Mouse (Mus musculus): ENCODE measurements at regions not wholly inside any gene's neighbourhood (a gene's known extent, or its start where the extent isn't known, plus 50 kb on each side); places are given as distances from the start of the nearest gene placed in this dataset.

DNA sequence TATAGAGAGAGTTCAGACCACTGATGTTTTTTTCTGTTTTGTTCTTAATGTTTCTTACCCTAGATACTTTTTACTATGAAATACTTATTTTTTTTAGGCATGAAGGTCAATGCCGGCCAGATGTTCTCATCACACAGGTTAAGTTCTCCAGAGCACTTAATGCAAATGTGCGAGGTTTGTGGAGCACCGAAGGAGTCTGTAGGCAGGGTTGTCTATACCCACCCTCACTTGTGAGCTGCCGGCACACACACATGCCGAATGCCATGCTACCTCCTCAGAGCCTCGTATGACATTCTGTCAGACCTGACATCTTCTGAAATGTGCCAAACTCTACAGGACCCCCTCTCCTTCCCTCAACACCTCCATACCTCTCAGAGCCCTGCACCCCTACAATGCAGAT, 80.5 kb upstream of the Ccn6 start:
- WGBS: 86% methylated on average over 6 of the region's 6 CpGs
- Histone ChIP-seq H3K4me1 (peaks cover 32% of the 10 kb centered on the region), H3K36me3 (replicated peaks) (no peaks in the 10 kb centered on the region), H3K9me3 (no peaks in the 10 kb centered on the region), H3K27me3 (replicated peaks; ENCODE audit: low read depth, poor library complexity, severe bottlenecking) (no peaks in the 10 kb centered on the region), H3K27ac (replicated peaks) (peak overlapping the region; percentile 54), H3K4me3 (no peak overlapping the region)
- no peak for DNase-seq (ENCODE audit: low spot score)

GRCm38 (mm10) chr10:39242398-39242797, 78.8 kb upstream of the Ccn6 start:
- Histone ChIP-seq H3K4me3 (no peak overlapping the region), H3K27me3 (replicated peaks; ENCODE audit: low read depth, poor library complexity, severe bottlenecking) (no peaks in the 10 kb centered on the region), H3K9me3 (no peaks in the 10 kb centered on the region), H3K4me1 (peaks cover 32% of the 10 kb centered on the region), H3K36me3 (replicated peaks) (no peaks in the 10 kb centered on the region), H3K27ac (replicated peaks) (no peak overlapping the region)
- 89% methylated on average over 5 of the region's 5 CpGs for WGBS
- DNase-seq (ENCODE audit: low spot score): no peak

- no peak overlapping the region for H3K4me3 ChIP-seq
- no peaks in the 10 kb centered on the region for H3K27me3 ChIP-seq (replicated peaks; ENCODE audit: low read depth, poor library complexity, severe bottlenecking)
- 90% methylated on average over 6 of the region's 6 CpGs for WGBS
- H3K4me1 ChIP-seq: peaks cover 31% of the 10 kb centered on the region
- no peaks in the 10 kb centered on the region for H3K9me3 ChIP-seq
- H3K36me3 ChIP-seq (replicated peaks): no peaks in the 10 kb centered on the region
- no peak overlapping the region for H3K27ac ChIP-seq (replicated peaks)
- DNase-seq (ENCODE audit: low spot score): no peak
Measured at GRCm38 (mm10) chr10:39241922-39242321, 78.3 kb upstream of the Ccn6 start.

DNA sequence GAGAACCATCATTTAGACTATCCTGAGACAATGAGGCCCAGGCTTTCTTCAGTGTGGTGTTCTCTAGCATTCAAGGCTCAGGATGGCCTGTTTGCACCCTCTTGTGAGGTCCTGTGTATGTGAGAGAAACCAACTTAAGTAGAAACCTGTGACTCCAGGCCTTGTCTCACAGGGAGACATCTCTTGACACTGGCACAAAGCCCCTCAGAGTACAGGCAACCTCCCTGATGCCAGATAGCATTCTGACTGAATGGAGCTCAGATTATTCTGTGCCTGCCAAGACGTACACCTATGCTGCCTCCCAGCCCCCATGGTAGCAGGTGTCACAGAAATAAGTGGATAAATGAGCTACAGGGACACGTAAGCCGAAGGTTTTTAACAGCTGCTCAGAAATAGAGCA, 77.9 kb upstream of the Ccn6 start:
- Histone ChIP-seq H3K36me3 (replicated peaks) (no peaks in the 10 kb centered on the region), H3K27ac (replicated peaks) (no peak overlapping the region), H3K27me3 (replicated peaks; ENCODE audit: low read depth, poor library complexity, severe bottlenecking) (no peaks in the 10 kb centered on the region), H3K4me1 (peaks cover 27% of the 10 kb centered on the region), H3K9me3 (no peaks in the 10 kb centered on the region), H3K4me3 (no peak overlapping the region)
- WGBS: 83% methylated on average over 3 of the region's 3 CpGs
- DNase-seq (ENCODE audit: low spot score): no peak

DNA sequence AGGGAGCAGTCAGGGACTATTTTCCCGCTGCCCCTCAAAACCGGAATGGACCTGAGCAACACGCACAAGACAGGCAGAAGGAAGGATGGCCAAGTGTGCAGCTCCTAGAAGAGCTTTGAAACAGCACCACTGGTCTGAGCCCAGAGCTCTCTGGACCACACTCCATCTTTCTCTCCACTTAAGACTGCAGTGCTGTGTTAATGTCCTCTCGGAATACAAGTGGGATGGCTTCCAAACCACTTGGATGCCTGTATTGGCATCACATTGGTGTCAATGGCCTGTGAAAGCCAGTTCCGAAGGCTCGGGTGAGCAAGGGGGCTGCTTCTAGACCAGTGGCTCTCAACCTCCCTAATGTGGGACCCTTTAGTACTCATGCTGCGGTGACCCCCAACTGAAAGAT, 77.4 kb upstream of the Ccn6 start:
- no peak for DNase-seq (ENCODE audit: low spot score)
- Histone ChIP-seq H3K27ac (replicated peaks) (no peak overlapping the region), H3K36me3 (replicated peaks) (no peaks in the 10 kb centered on the region), H3K4me1 (peaks cover 25% of the 10 kb centered on the region), H3K27me3 (replicated peaks; ENCODE audit: low read depth, poor library complexity, severe bottlenecking) (no peaks in the 10 kb centered on the region), H3K4me3 (no peak overlapping the region), H3K9me3 (no peaks in the 10 kb centered on the region)
- 92% methylated on average over 7 of the region's 7 CpGs for WGBS

DNA sequence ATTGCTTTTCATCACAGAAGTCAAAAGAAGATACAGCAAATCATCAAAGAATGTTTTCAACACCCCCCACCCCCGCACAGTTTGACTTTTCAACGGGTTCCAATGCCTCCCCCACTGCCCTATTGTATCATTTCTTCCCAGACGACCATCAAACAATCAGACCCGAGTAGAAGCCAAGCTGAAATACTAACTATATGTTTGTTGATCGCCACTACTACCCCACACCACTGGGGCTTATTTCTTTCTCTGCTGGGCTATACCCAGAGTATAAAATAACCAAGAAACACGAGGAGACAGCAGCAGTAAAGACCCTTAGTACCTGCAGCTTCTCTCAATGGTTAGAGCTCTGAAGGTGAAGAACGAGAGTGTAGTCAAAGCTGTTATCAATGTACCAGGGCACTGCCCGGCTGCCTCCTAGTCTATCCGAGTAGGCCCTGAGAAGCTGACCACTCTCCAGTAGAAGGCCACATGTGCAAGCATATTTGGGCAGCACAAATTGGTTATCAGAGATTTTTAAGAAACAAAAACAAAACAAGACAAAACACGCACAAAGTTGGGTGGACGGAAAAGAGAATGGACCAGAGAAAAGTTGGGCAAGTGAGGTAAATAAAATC, 76.7 kb upstream of the Ccn6 start:
- DNase-seq (ENCODE audit: low spot score): no peak
- H3K27me3 ChIP-seq (replicated peaks; ENCODE audit: low read depth, poor library complexity, severe bottlenecking): no peaks in the 10 kb centered on the region
- H3K27ac ChIP-seq (replicated peaks): peak overlapping the region; percentile 81
- peak overlapping the region; percentile 27; the same call in 1 of the 2 replicates for H3K4me3 ChIP-seq
- WGBS: 45% methylated on average over 11 of the region's 11 CpGs
- H3K9me3 ChIP-seq: no peaks in the 10 kb centered on the region
- H3K4me1 ChIP-seq: peaks cover 25% of the 10 kb centered on the region
- no peaks in the 10 kb centered on the region for H3K36me3 ChIP-seq (replicated peaks)

DNA sequence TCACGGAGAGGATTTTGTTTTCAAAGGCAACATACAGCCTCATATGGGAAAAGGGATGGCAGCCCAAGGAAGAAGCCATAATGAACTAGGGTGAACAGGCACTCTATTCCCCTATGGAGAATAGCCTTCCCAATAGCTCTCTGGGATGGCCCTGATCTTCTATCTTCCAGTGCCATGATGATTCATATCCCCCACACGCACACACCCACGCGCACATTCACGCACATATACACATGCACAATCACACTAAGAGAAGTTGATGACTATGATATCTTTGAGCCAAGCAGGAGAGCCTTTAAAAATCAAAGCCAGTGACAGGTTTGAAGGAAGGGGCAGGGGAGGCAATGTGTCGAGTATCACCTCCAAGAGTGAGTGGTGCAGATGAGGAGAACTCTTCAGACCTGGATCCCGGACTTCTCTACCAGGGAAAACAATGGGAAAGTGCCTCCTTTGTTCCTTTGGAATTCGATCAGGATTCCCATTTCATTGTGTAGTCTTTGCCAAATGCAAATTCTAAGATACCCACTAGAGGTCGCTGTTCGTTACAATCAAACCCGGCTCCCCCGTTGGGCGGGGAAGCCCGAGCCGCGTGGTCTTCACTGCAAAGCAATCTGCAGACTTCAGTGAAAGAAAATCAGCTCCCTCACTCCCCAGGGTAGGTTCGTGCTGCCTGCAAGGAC, 76.0 kb upstream of the Ccn6 start:
- Histone ChIP-seq H3K27ac (replicated peaks) (peak overlapping the region; percentile 81), H3K36me3 (replicated peaks) (no peaks in the 10 kb centered on the region), H3K4me3 (peak overlapping the region; percentile 27; the same call in 1 of the 2 replicates), H3K9me3 (no peaks in the 10 kb centered on the region), H3K27me3 (replicated peaks; ENCODE audit: low read depth, poor library complexity, severe bottlenecking) (no peaks in the 10 kb centered on the region), H3K4me1 (peaks cover 20% of the 10 kb centered on the region)
- peak; percentile 85 for DNase-seq (ENCODE audit: low spot score)
- 19% methylated on average over 17 of the region's 17 CpGs for WGBS

GRCm38 (mm10) chr10:39238596-39238995, 75.0 kb upstream of the Ccn6 start:
- no peak overlapping the region for H3K27ac ChIP-seq (replicated peaks)

DNA sequence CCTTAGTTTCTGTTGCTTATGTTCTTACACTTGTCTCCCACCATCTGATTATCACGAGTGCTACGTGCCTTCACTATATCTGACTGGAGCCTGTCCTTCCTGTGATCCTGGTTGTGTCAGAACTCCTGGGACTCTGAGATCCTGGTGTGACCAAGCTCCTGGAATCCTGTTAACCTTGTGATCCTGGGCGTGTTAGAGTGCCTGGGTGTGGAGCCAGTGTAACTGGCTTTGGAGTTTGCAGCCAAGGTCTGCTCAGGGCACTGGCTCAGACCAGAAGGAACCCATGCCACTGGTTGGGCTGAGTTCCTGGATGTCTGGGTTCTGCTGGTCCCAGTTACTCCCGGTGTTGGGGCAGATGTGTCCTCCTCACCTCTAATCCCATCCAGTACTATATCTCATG, 74.0 kb upstream of the Ccn6 start:
- peaks cover 12% of the 10 kb centered on the region for H3K4me1 ChIP-seq
- H3K36me3 ChIP-seq (replicated peaks): no peaks in the 10 kb centered on the region
- H3K9me3 ChIP-seq: no peaks in the 10 kb centered on the region
- no peak overlapping the region for H3K27ac ChIP-seq (replicated peaks)
- no peaks in the 10 kb centered on the region for H3K27me3 ChIP-seq (replicated peaks; ENCODE audit: low read depth, poor library complexity, severe bottlenecking)
- H3K4me3 ChIP-seq: no peak overlapping the region
- WGBS: 85% methylated on average over 4 of the region's 4 CpGs
- no peak for DNase-seq (ENCODE audit: low spot score)

More at GRCm38 (mm10) chr10:39238596-39238995, 75.0 kb upstream of the Ccn6 start:
- Histone ChIP-seq H3K9me3 (no peaks in the 10 kb centered on the region), H3K27me3 (replicated peaks; ENCODE audit: low read depth, poor library complexity, severe bottlenecking) (no peaks in the 10 kb centered on the region), H3K4me3 (no peak overlapping the region), H3K4me1 (peaks cover 13% of the 10 kb centered on the region), H3K36me3 (replicated peaks) (no peaks in the 10 kb centered on the region)
- DNase-seq (ENCODE audit: low spot score): no peak
- WGBS: 82% methylated on average over 10 of the region's 10 CpGs

DNA sequence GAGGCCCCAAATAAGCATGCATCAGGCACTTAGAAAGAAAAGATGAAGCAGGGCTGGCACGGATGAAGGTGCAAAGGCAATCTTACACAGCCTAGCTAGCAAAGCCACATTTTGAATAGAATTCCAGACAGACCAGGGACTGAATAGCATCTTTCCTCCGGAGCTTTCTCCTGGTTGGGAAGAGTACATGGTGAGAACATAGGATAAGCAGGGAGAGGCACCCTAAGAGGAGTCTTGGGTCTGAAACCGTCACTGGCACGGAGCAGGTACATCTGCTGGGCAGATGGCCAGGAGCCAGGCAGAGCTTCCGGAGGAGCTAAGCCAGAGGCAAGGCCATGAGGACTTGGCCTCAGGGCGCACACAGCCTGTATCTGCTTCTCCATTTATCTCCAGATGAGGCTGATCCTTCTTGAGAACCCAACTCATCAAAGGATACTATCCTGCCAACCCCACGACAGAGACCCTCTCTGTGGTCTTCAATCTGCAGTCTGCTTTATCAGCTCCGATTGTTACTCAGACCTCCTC, 70.4 kb upstream of the Ccn6 start:
- no peaks in the 10 kb centered on the region for H3K36me3 ChIP-seq (replicated peaks)
- WGBS: 86% methylated on average over 8 of the region's 8 CpGs
- no peak overlapping the region for H3K4me3 ChIP-seq
- no peaks in the 10 kb centered on the region; the same call in 1 of the 2 replicates for H3K4me1 ChIP-seq
- H3K27ac ChIP-seq (replicated peaks): no peak overlapping the region
- no peaks in the 10 kb centered on the region for H3K9me3 ChIP-seq
- no peak for DNase-seq (ENCODE audit: low spot score)
- no peaks in the 10 kb centered on the region for H3K27me3 ChIP-seq (replicated peaks; ENCODE audit: low read depth, poor library complexity, severe bottlenecking)

DNA sequence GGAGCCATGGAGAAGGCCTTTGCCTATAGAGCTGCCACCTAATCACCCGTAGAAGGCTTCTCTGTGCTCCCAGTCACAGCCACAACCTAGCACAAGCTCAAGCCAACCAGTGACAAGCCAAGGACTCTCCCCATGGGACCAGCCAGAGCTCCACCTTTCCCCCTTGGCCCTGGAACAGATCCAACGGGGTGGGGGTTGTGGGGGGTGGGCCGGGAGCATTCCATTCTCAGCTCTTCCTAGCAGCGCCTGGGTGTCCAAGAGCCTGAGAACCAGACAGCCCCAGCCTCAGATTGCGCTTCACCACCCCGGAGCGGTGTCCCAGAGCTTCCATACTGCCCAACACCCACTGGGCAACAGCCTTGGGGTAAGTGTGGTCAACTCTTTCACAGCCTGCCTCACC, 69.6 kb upstream of the Ccn6 start:
- Histone ChIP-seq H3K27ac (replicated peaks) (0 out of 2 replicates have a peak overlapping the region, but pooled peaks have one; percentile 14), H3K4me3 (no peak overlapping the region), H3K9me3 (no peaks in the 10 kb centered on the region), H3K27me3 (replicated peaks; ENCODE audit: low read depth, poor library complexity, severe bottlenecking) (no peaks in the 10 kb centered on the region), H3K4me1 (peaks cover 1% of the 10 kb centered on the region), H3K36me3 (replicated peaks) (no peaks in the 10 kb centered on the region)
- 86% methylated on average over 7 of the region's 7 CpGs for WGBS
- no peak for DNase-seq (ENCODE audit: low spot score)

DNA sequence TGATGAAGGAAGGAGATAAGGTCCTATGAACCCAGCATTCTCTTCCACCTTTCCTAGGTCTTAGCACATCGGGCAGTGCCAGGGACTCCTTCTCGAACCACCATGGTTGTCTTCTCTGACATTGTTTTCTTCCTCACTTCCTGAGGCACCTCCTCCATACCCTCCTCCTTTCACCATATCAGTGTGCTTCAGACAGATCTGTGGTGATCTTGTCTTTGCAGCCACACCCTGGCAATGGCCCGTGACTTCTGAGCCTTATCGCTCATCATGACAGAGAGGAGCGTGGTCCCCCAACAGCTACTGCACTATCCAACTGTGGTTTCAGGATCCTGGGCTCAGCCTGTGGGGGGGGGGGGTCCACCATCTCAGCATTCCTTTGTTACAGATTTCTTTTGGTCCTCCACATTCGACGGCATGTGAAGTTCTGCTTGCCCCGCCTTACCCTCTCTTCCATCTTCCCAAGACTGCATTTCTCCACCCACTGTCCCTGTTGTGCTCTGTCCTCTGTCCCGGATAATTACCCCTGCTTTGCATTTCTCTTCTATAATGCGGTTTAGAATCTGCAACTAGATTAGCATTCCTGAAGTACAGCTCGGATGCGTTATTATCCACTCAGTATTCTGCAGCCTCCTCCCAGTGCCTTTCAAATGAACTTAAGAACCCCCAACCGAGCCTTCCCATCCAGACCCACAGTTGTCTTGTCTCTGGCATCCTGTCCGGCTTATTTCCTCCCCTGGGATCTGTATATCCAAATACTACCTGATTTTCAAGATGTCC, 67.2 kb upstream of the Ccn6 start:
- Histone ChIP-seq H3K4me1 (peaks cover 21% of the 10 kb centered on the region), H3K9me3 (no peaks in the 10 kb centered on the region), H3K4me3 (no peak overlapping the region), H3K27ac (replicated peaks) (no peak overlapping the region), H3K36me3 (replicated peaks) (no peaks in the 10 kb centered on the region), H3K27me3 (replicated peaks; ENCODE audit: low read depth, poor library complexity, severe bottlenecking) (no peaks in the 10 kb centered on the region)
- 62% methylated on average over 14 of the region's 14 CpGs for WGBS
- DNase-seq (ENCODE audit: low spot score): no peak

Measured in embryonic facial prominence, embryonic 10.5 days (tissue).